Mouse (Mus musculus) lung, embryonic 14.5 days (tissue): ENCODE measurements around the gene Scmh1. TPM values are rescaled to one million over a fixed set of nuclear protein-coding genes. Genes with fewer than 3 reads are reported as not detected.
A peak's percentile ranks its signal among the peaks of the same experiment; 100 is the strongest.

Experiments
- ATAC-seq: fragments of 200-750 bp; cut with Nextera tagmentation; 2 replicates; pipeline ENCODE4 v1.8.0; 2017; ENCODE audit warnings: mild to moderate bottlenecking, moderate TSS enrichment, moderate library complexity; ENCODE audit not compliant: insufficient read depth
- DNase-seq: peaks from one replicate; pipeline ENCODE4 v3.0.0-alpha.2; 2015
- H3K27ac ChIP-seq: fragments of 300-500 bp; sonication (generic); 2 replicates; pipeline ENCODE4 v1.5.1; 2014; ENCODE audit warnings: low read depth, mild to moderate bottlenecking, moderate library complexity
- H3K27me3 ChIP-seq: fragments of 300-500 bp; sonication (generic); 2 replicates; pipeline ENCODE4 v1.6.1; 2014; ENCODE audit warnings: low read length, control low read depth; ENCODE audit not compliant: insufficient read depth
- H3K36me3 ChIP-seq: fragments of 300-500 bp; sonication (generic); 2 replicates; pipeline ENCODE4 v1.6.1; 2014; ENCODE audit warnings: control low read depth; ENCODE audit not compliant: insufficient read depth
- H3K4me1 ChIP-seq: fragments of 300-500 bp; sonication (generic); 2 replicates; pipeline ENCODE4 v1.6.1; 2014; ENCODE audit warnings: antibody characterized with exemption, control low read depth; ENCODE audit not compliant: insufficient read depth
- H3K4me2 ChIP-seq: fragments of 300-500 bp; sonication (generic); 2 replicates; pipeline ENCODE4 v1.6.1; 2014; ENCODE audit warnings: mild to moderate bottlenecking
- H3K4me3 ChIP-seq: fragments of 300-500 bp; sonication (generic); 2 replicates; pipeline ENCODE4 v1.5.1; 2014; ENCODE audit warnings: low read depth, low read length
- H3K9ac ChIP-seq: fragments of 300-500 bp; sonication (generic); 2 replicates; pipeline ENCODE4 v1.6.1; 2014
- H3K9me3 ChIP-seq: fragments of 300-500 bp; sonication (generic); 2 replicates; pipeline ENCODE4 v1.6.1; 2016; ENCODE audit warnings: low read depth, low read length, control low read depth
- CTCF ChIP-seq: IDR thresholded peaks from 2 replicates; pipeline ENCODE4 v1.5.1; 2016; ENCODE audit warnings: antibody characterized with exemption, low read depth
- WGBS: fragments of 180-500 bp; shearing (Covaris S2); extraction: QIAGEN DNeasy Blood & Tissue Kit; methylation state at CpG from one replicate; pipeline ENCODE4 v1.1.7; 2014; 5-methylcytosine and 5-hydroxymethylcytosine counted together
- polyA plus RNA-seq: library from polyadenylated mRNA; unstranded; fragments of >200 nt; fragmentation: Nextera tagmentation; extraction: Ambion mirVana; gene quantifications from 2 replicates; pipeline ENCODE4 v1.2.1, GENCODE M21; 2014

The Scmh1 gene
- polyA plus RNA-seq, 1 experiment from 2014 or later, result 48.5 TPM

GRCm38 (mm10) chr4:120569486-120570437 lies 164.7 kb downstream of the Scmh1 start, which contains the start of gene Ctps:
Ctps (minus strand) TSS chr4:120570276.
- peak within 1 kb of the TSS; percentile 92 for H3K9ac ChIP-seq
- peak within 1 kb of the TSS; percentile 81 for H3K4me3 ChIP-seq
- H3K4me2 ChIP-seq, result peak within 1 kb of the TSS; percentile 87
- peak; percentile 95 for DNase-seq
- WGBS, result under 1% methylated on average over 97 of the region's 97 CpGs
- peak; percentile 95 for ATAC-seq
- H3K36me3 ChIP-seq, result peaks cover 15% of the 10 kb centered on the region
- peaks cover 17% of the 10 kb centered on the region for H3K4me1 ChIP-seq
- peak within 1 kb of the TSS; percentile 97 for H3K27ac ChIP-seq
- TF ChIP-seq CTCF, result no peak
- no peaks in the 10 kb centered on the region for H3K9me3 ChIP-seq
- no peaks in the 10 kb centered on the region for H3K27me3 ChIP-seq

- Histone ChIP-seq H3K4me2 (peak overlapping the region; percentile 87), H3K27me3 (no peaks in the 10 kb centered on the region), H3K9me3 (no peaks in the 10 kb centered on the region), H3K9ac (peak overlapping the region; percentile 92), H3K27ac (peak overlapping the region; percentile 97), H3K36me3 (peaks cover 7% of the 10 kb centered on the region; the same call in 1 of the 2 replicates), H3K4me1 (peaks cover 17% of the 10 kb centered on the region), H3K4me3 (peak overlapping the region; percentile 81)
- no peak for TF ChIP-seq CTCF
- under 1% methylated on average over 27 of the region's 27 CpGs for WGBS
- peak; percentile 62 for ATAC-seq
- DNase-seq, result no peak
These were observed 165.5 kb downstream of the Scmh1 start for GRCm38 (mm10) chr4:120570438-120571069.

- Histone ChIP-seq H3K36me3 (peaks cover 5% of the 10 kb centered on the region; the same call in 1 of the 2 replicates), H3K9ac (peak overlapping the region; percentile 92; the same call in 1 of the 2 replicates), H3K4me3 (peak overlapping the region; percentile 81), H3K4me2 (peak overlapping the region; percentile 87), H3K27ac (peak overlapping the region; percentile 97), H3K9me3 (no peaks in the 10 kb centered on the region), H3K4me1 (peaks cover 17% of the 10 kb centered on the region), H3K27me3 (no peaks in the 10 kb centered on the region)
- 49% methylated on average over 3 of the region's 3 CpGs for WGBS
- no peak for TF ChIP-seq CTCF
- no peak for ATAC-seq
- peak; percentile 57 for DNase-seq
These were observed 166.0 kb downstream of the Scmh1 start for GRCm38 (mm10) chr4:120571070-120571464.

- ATAC-seq, result no peak
- Histone ChIP-seq H3K9me3 (no peaks in the 10 kb centered on the region), H3K4me3 (no peak overlapping the region), H3K36me3 (no peaks in the 10 kb centered on the region; the same call in 1 of the 2 replicates), H3K4me2 (no peak overlapping the region; the same call in 1 of the 2 replicates), H3K27me3 (no peaks in the 10 kb centered on the region), H3K27ac (peak overlapping the region; percentile 97; the same call in 1 of the 2 replicates), H3K4me1 (peaks cover 17% of the 10 kb centered on the region), H3K9ac (no peak overlapping the region)
- peak; percentile 42 for DNase-seq
- no peak for TF ChIP-seq CTCF
- 24% methylated on average over 3 of the region's 3 CpGs for WGBS
These were observed 166.6 kb downstream of the Scmh1 start for GRCm38 (mm10) chr4:120571691-120572090.

Other genes with a start within 250 kb of the Scmh1 start
- gene Edn2, start 244.1 kb upstream of the Scmh1 start, polyA plus RNA-seq, result 0.34 and 0.78 TPM in 2 replicates
- 0.11 and 0.34 TPM in 2 replicates for gene Foxo6, start 117.9 kb upstream of the Scmh1 start, polyA plus RNA-seq
- gene Slfnl1, start 127.0 kb downstream of the Scmh1 start, polyA plus RNA-seq, result 0.11 and 0.14 TPM in 2 replicates
- 108 and 114 TPM in 2 replicates for gene Ctps, start 165.0 kb downstream of the Scmh1 start, polyA plus RNA-seq
- not detected in 2 replicates for gene Gm8439, start 183.5 kb downstream of the Scmh1 start, polyA plus RNA-seq